Mouse (Mus musculus): Measurements from ENCODE around the gene Cyct.

DNA sequence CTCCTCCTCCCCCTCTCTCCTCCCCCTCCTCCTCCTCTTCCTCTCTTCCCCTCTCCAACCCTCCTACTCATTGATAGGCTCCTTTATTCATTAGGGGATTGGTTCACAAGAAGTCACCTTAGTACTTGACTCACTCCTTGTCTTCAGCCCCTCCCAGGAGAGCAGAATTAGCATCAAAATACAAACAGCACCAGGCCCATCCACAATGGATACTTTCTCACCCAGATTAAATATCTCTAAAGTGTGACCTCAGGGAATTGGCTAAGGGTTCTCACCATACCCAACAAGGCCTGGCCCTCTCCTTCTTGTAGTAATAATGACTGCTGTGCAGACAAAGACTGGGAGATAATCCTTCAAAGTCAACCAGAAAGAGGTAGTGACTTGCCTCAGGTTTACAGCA, 39.9 kb upstream of the Cyct start:
- TF ChIP-seq EP300 (IDR thresholded peaks at IDR 0.05; ENCODE audit: low read depth) = no peak
- TF ChIP-seq CTCF (IDR thresholded peaks at IDR 0.05; ENCODE audit: low read depth) = no peak
